Mouse (Mus musculus): ENCODE results near the gene Mttp.
A peak's percentile ranks its signal among the peaks of the same experiment; 100 is the strongest.

Gene Mttp

GRCm38 (mm10) chr3:138083896-138084295 is 60.9 kb downstream of the Mttp start:
- no peak for DNase-seq (ENCODE audit: low spot score in 2 of 2)

- peak in 1 of 2 experiments; percentile 71 for DNase-seq (ENCODE audit: low spot score in 2 of 2)
Observed at GRCm38 (mm10) chr3:138083073-138083637, 61.6 kb downstream of the Mttp start.

GRCm38 (mm10) chr3:138078701-138079100 is 66.1 kb downstream of the Mttp start:
- no peak for DNase-seq (ENCODE audit: low spot score in 2 of 2)

- DNase-seq (ENCODE audit: low spot score in 2 of 2) = peak in 1 of 2 experiments; percentile 18
Observed at GRCm38 (mm10) chr3:138077476-138078340, 67.1 kb downstream of the Mttp start.

- peak; percentile 23 to 29 for DNase-seq (ENCODE audit: low spot score in 2 of 2)
Observed at GRCm38 (mm10) chr3:138075209-138075608, 69.6 kb downstream of the Mttp start.

- DNase-seq (ENCODE audit: low spot score in 2 of 2) = no peak
Observed at GRCm38 (mm10) chr3:138074214-138074613, 70.6 kb downstream of the Mttp start.

- DNase-seq (ENCODE audit: low spot score in 2 of 2) = no peak
Observed at GRCm38 (mm10) chr3:138071476-138072073, 73.2 kb downstream of the Mttp start.

- no peak for DNase-seq (ENCODE audit: low spot score in 2 of 2)
Observed at GRCm38 (mm10) chr3:138071004-138071403, 73.8 kb downstream of the Mttp start.

- no peak for DNase-seq (ENCODE audit: low spot score in 2 of 2)
Observed at GRCm38 (mm10) chr3:138069756-138070511, 74.8 kb downstream of the Mttp start.

- DNase-seq (ENCODE audit: low spot score in 2 of 2) = no peak
Observed at GRCm38 (mm10) chr3:138068103-138068502, 76.7 kb downstream of the Mttp start.

GRCm38 (mm10) chr3:138067288-138067687 is 77.5 kb downstream of the Mttp start, which contains the start of gene Gm5105:
Gm5105 (minus strand) TSS chr3:138067388.
- DNase-seq (ENCODE audit: low spot score in 2 of 2) = no peak

GRCm38 (mm10) chr3:138066348-138066856 is 78.4 kb downstream of the Mttp start:
- peak in 1 of 2 experiments; percentile 69 for DNase-seq (ENCODE audit: low spot score in 2 of 2)

GRCm38 (mm10) chr3:138065930-138066329 is 78.8 kb downstream of the Mttp start:
- DNase-seq (ENCODE audit: low spot score in 2 of 2) = no peak

- peak in 1 of 2 experiments; percentile 59 for DNase-seq (ENCODE audit: low spot score in 2 of 2)
Observed at GRCm38 (mm10) chr3:138064732-138065645, 79.8 kb downstream of the Mttp start, which contains the start of gene 1110002E22Rik. 1110002E22Rik (plus strand) TSS chr3:138065052.

GRCm38 (mm10) chr3:138063731-138064329 is 80.9 kb downstream of the Mttp start:
- peak in 1 of 2 experiments; percentile 43 for DNase-seq (ENCODE audit: low spot score in 2 of 2)

GRCm38 (mm10) chr3:138062673-138063072 is 82.1 kb downstream of the Mttp start:
- DNase-seq (ENCODE audit: low spot score in 2 of 2) = no peak

GRCm38 (mm10) chr3:138061205-138061911 is 83.4 kb downstream of the Mttp start:
- DNase-seq (ENCODE audit: low spot score in 2 of 2) = no peak

GRCm38 (mm10) chr3:138060429-138060828 is 84.3 kb downstream of the Mttp start:
- no peak for DNase-seq (ENCODE audit: low spot score in 2 of 2)

GRCm38 (mm10) chr3:138058226-138058625 is 86.5 kb downstream of the Mttp start:
- no peak for DNase-seq (ENCODE audit: low spot score in 2 of 2)

All from frontal cortex, postnatal 36 days (tissue).